Mouse (Mus musculus): ENCODE measurements around the gene Hist1h4c.

Hist1h4c gene

DNA sequence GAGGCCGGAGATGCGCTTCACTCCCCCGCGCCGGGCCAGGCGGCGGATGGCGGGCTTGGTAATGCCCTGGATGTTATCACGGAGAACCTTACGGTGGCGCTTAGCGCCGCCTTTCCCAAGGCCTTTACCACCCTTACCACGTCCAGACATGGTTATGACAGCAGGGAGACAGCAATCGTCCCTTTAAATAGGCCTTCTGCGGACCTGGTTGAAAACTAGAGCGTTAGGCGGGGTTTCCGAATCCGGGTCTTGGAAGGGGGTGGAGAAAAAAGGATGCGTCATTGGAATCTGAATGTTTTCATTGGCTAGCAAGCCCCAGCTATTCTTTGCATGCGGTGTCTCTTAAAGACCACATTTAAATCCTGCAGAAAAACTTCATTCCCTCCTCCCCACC is at the start of gene Hist1h4c:
TSS of gene Hist1h4c (minus strand) at position 155 of the 394 bp plus-strand sequence.
- DNase-seq (ENCODE audit: low spot score in 2 of 2): peak; percentile 98 to 99

DNA sequence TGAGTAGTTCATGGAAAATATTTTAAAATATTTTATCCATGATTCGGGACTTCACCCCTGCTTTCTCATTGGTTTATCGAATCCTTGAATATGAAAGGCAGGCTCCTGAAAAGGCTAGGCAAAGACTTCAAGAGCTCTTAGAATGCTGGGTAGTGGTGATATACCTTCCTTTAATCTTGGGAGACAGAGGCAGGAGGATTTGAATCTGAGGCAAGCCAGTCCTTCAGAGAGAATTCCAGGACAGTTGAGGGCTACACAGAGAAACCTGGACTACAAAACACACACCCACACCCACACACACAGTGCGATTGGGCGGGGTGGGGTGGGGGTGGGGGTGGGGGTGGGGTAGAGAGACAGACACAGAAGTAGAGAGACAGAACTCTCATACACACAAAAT is 49.6 kb upstream of the Hist1h4c start:
- no peak for DNase-seq (ENCODE audit: low spot score in 2 of 2)

DNA sequence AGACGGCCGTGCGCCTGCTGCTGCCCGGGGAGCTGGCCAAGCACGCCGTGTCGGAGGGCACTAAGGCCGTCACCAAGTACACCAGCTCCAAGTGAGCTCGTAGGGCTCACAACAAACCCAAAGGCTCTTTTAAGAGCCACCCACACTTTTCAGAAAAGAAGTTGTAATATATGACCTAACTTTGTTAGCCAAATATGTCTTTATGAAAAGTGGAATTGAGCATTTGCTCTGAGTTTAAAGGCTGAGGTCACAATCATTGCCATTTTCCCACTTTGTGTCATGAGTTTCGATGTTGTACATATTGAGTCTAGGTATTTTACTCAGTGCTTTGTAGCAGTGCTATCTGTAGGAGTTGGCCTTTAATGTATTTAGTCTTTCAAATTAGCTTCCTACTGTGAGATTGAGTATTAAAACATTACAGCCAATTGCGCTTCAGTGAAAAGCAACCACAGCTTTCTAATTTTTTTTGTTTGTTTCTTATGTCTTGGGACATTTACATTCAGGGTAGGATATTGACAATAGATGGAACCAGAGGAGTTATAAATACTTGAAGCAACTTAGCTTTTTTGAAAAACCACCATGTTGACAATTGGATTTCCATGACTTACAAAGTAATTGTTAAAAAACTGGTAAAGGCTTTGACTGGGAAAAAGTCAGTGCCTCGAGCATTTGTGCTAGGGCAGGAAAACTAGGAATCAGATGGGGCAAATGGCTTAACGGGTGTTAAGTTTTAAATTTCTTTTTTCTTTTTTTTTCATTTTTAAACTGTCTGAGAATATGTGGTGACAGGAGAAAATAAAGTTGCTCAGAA is 49.0 kb upstream of the Hist1h4c start:
- DNase-seq (ENCODE audit: low spot score in 2 of 2): no peak

GRCm38 (mm10) chr13:23746201-23747080 is 48.2 kb upstream of the Hist1h4c start, which contains the start of gene Hist1h2bb:
Gene Hist1h2bb, plus strand, starts transcription at chr13:23746734.
- peak; percentile 71 to 73 for DNase-seq (ENCODE audit: low spot score in 2 of 2)

DNA sequence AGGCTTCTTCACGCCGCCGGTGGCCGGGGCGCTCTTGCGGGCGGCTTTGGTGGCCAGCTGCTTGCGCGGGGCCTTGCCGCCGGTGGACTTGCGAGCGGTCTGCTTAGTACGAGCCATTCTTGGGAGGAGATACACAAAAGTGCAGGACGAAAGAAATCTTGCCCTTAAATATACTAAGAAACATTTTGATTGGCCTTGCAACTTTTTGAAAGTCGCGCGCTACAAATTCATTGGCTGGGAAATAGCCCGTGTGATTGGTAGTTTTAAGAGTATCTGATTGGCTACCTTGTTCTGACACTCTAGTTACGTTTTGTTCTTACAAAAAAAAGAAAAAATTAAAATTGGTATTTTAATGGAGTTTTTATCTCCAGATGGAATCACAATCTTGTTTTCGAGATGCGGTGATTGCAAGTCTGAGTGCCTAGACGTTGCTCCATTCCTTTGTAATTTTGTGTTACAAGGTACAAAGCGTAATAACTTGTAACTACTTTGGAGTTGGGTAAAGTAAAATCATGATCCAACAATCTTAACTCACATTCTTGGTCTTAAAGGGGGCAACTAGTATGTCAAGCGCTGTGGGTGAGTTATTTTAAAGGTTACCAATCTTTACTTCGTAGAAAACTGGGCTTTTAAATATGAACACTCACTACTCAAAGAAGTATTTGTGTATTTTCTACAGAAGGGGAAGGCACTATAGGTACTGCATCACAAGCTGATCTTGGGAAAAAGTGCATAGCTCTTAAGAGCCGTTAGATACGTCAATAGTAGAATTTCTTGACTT is 47.3 kb upstream of the Hist1h4c start, which contains the start of gene Hist1h3c:
TSS of gene Hist1h3c (minus strand) at position 222 of the 781 bp plus-strand sequence.
- DNase-seq (ENCODE audit: low spot score in 2 of 2): peak; percentile 81 to 90

GRCm38 (mm10) chr13:23744421-23745380 is 46.4 kb upstream of the Hist1h4c start:
- DNase-seq (ENCODE audit: low spot score in 2 of 2): no peak

GRCm38 (mm10) chr13:23743963-23744362 is 45.7 kb upstream of the Hist1h4c start:
- DNase-seq (ENCODE audit: low spot score in 2 of 2): no peak

DNA sequence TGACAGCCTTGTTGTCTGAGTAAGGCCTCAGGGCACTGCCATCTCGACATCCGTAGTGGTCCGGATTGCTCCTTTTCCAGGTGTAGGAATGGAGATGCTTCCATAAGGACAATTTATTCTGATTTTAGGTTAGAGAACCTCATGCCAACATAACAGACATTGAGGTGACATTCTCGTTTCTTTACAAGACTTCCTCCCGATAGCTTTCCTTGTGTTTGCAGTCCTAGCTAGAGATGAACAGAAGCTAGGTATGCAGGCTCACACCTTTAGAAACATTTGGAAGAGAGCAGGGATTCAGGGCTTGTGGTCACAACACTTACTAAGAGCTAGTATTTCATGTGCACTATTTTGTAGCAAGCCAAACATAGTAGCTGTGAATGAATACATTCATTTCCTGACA is 45.0 kb upstream of the Hist1h4c start:
- DNase-seq (ENCODE audit: low spot score in 2 of 2): no peak

GRCm38 (mm10) chr13:23742007-23742406 is 43.8 kb upstream of the Hist1h4c start:
- DNase-seq (ENCODE audit: low spot score in 2 of 2): no peak

GRCm38 (mm10) chr13:23740910-23741309 is 42.7 kb upstream of the Hist1h4c start:
- DNase-seq (ENCODE audit: low spot score in 2 of 2): no peak

GRCm38 (mm10) chr13:23740256-23740840 is 42.1 kb upstream of the Hist1h4c start:
- no peak for DNase-seq (ENCODE audit: low spot score in 2 of 2)

GRCm38 (mm10) chr13:23739922-23740252 is 41.6 kb upstream of the Hist1h4c start:
- DNase-seq (ENCODE audit: low spot score in 2 of 2): no peak

DNA sequence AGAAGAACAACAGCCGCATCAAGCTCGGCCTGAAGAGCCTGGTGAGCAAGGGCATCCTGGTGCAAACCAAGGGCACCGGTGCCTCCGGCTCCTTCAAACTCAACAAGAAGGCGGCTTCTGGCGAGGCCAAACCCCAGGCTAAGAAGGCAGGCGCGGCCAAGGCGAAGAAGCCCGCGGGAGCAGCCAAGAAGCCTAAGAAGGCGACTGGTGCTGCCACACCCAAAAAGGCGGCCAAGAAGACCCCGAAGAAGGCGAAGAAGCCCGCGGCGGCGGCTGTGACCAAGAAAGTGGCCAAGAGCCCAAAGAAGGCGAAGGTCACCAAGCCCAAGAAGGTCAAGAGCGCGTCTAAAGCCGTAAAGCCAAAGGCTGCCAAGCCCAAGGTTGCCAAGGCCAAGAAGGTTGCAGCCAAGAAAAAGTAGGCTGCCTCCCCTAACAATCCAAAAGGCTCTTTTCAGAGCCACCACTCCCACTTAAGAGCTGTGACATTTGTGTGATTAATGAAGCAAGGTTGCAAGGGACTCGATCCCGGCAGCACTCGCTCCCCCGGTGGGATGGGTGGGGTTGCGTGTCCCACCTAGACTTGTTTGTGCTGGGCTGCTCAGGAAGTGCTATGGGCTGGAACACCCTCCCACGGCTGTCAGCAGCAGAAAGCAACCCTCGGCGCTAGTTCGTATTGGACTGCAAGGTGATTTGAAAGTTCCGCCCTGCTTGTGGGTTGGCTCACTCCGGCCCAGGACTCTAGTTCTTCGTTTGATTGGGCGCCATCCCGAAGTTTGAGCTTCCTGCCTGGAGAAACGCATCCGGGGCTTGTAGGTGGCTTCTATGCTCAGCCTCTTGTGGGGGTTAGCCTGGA is 41.0 kb upstream of the Hist1h4c start:
- peak; percentile 87 to 90 for DNase-seq (ENCODE audit: low spot score in 2 of 2)

- peak; percentile 95 to 97 for DNase-seq (ENCODE audit: low spot score in 2 of 2)
Observed at GRCm38 (mm10) chr13:23738677-23739068, 40.4 kb upstream of the Hist1h4c start, which contains the start of gene Hist1h1c. Gene Hist1h1c, plus strand, starts transcription at chr13:23738808.

DNA sequence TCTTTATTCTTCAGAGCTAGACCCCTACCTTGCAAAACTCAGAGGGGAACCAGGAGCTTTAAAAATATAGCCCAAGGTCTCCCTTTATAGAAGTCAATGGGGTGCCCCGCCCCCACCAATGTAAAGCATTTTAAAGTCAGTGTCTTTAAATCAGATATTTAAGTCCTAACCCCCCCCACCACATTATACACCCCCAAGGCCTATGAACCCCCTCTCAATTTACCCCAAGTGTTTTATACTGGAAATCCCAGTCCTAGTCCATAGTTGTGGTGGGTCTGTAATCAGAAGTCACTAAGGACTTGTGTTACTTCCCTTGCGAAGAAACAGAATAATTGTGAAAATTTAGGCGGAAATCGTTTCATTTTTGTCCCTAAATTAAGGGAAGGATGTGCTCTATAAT is 39.8 kb upstream of the Hist1h4c start:
- DNase-seq (ENCODE audit: low spot score in 2 of 2): peak in 1 of 2 experiments; percentile 47

GRCm38 (mm10) chr13:23737091-23737490 is 38.8 kb upstream of the Hist1h4c start:
- no peak for DNase-seq (ENCODE audit: low spot score in 2 of 2)

- DNase-seq (ENCODE audit: low spot score in 2 of 2): no peak
Observed at GRCm38 (mm10) chr13:23732156-23732804, 34.0 kb upstream of the Hist1h4c start.

- no peak for DNase-seq (ENCODE audit: low spot score in 2 of 2)
Observed at GRCm38 (mm10) chr13:23730479-23730878, 32.2 kb upstream of the Hist1h4c start.

DNA sequence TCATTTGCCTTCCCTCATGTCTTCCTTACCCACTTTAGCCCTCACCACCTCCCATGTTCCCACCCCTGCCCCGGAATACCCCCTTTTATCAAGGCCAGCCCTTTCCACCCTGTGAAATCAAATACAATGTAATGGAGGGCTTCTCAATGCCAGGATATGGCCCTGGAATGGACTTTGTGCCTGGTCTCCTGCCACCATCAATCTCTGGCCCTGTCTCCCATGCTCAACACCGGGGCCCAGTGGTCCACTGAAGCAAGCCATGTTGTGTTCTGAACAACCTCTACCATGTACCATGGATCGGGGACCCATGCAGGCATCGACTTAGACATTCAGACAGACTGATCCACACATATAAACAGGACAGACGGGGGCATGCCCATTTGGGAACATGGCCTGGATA is 31.5 kb upstream of the Hist1h4c start:
- DNase-seq (ENCODE audit: low spot score in 2 of 2): peak in 1 of 2 experiments; percentile 3

Data from thymus, postnatal 10 days (tissue).